Mouse (Mus musculus): Measurements from ENCODE around the gene Wdr72. TPM values are rescaled to one million over a fixed set of nuclear protein-coding genes. Genes with fewer than 3 reads are reported as not detected.

Wdr72 gene
- total RNA-seq (2023) = not detected

DNA sequence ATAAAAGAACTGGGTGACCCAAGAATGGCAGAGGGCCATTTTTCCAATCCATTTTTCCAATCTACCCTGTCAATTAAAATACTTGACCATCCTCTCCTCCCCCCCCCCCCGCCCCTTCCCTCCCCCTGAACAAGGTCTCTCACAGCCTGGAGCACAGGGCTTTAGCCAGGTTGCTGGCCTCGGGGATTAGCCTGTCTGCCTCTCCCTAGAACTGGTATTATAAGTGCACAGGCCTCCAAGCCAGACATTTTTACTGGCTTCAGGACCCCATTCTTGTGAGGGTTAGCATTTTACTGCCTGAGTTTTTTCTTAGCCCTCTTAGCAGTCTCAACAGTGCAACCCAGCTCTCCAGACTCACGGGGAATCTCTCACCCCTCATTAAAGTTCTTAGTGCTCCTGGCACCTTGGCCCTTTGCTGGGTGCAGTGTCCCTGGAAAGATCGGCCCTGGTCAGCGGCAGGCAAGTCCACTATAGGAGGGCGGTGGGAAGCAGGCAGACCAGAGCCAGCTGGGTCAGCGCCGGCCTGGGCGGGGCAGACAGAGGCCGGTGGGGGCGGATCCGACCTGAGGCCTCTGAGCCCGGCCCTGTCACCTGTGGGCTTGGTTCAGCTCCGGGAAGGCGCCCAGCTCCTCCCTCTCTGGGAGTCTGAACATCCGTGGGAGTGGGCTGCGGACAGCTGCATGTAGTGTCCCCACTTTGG lies at the start of gene Wdr72:
TSS of gene Wdr72 (plus strand) at position 596 of the 700 bp plus-strand sequence.

Other genes with a start within 250 kb of the Wdr72 start
- gene Unc13c, start 141.4 kb upstream of the Wdr72 start, total RNA-seq (2023) = not detected

Measured in neutrophil, adult 59 days (primary cell).